Mouse (Mus musculus) forebrain, embryonic 10.5 days (tissue): ENCODE data around the gene Iqcg. TPM values are rescaled to one million over a fixed set of nuclear protein-coding genes. Genes with fewer than 3 reads are reported as not detected.
A peak's percentile ranks its signal among the peaks of the same experiment; 100 is the strongest.
"Not testable (repeated sequence)": the region's sequence is repeated elsewhere in the genome, so short reads cannot be mapped to it uniquely, and the experiment has no call there.

Experiments
- DNase-seq: peaks from one replicate; pipeline ENCODE4 v3.0.0-alpha.2; 2017; ENCODE audit warnings: low spot score; ENCODE audit errors: extremely low spot score
- H3K27ac ChIP-seq: fragments of 300-500 bp; sonication (generic); 2 replicates; pipeline ENCODE4 v1.5.1; 2016; ENCODE audit warnings: mild to moderate bottlenecking
- H3K27me3 ChIP-seq: fragments of 300-500 bp; sonication (generic); 2 replicates; pipeline ENCODE4 v1.6.1; 2016; ENCODE audit warnings: mild to moderate bottlenecking; ENCODE audit not compliant: poor library complexity, severe bottlenecking
- H3K36me3 ChIP-seq: fragments of 300-500 bp; sonication (generic); replicated peaks from 2 replicates; pipeline ENCODE4 v1.6.1; 2016; ENCODE audit warnings: mild to moderate bottlenecking, moderate library complexity
- H3K4me1 ChIP-seq: fragments of 300-500 bp; sonication (generic); 2 replicates; pipeline ENCODE4 v1.6.1; 2016
- H3K4me3 ChIP-seq: fragments of 300-500 bp; sonication (generic); 2 replicates; pipeline ENCODE4 v1.5.1; 2016; ENCODE audit warnings: mild to moderate bottlenecking, moderate library complexity
- H3K9me3 ChIP-seq: fragments of 300-500 bp; sonication (generic); 2 replicates; pipeline ENCODE4 v1.6.1; 2016; ENCODE audit warnings: mild to moderate bottlenecking, moderate library complexity
- WGBS: fragments of 180-500 bp; shearing (Covaris S2); methylation state at CpG from one replicate; pipeline ENCODE4 v1.1.7; 2016; 5-methylcytosine and 5-hydroxymethylcytosine counted together
- polyA plus RNA-seq: library from polyadenylated mRNA; unstranded; fragments of >200 nt; fragmentation: Nextera tagmentation; extraction: Ambion mirVana; gene quantifications from 2 replicates; pipeline ENCODE4 v1.2.1, GENCODE M21; 2016

The Iqcg gene
- polyA plus RNA-seq, 1 experiment from 2014 or later, result 3.9 TPM

DNA sequence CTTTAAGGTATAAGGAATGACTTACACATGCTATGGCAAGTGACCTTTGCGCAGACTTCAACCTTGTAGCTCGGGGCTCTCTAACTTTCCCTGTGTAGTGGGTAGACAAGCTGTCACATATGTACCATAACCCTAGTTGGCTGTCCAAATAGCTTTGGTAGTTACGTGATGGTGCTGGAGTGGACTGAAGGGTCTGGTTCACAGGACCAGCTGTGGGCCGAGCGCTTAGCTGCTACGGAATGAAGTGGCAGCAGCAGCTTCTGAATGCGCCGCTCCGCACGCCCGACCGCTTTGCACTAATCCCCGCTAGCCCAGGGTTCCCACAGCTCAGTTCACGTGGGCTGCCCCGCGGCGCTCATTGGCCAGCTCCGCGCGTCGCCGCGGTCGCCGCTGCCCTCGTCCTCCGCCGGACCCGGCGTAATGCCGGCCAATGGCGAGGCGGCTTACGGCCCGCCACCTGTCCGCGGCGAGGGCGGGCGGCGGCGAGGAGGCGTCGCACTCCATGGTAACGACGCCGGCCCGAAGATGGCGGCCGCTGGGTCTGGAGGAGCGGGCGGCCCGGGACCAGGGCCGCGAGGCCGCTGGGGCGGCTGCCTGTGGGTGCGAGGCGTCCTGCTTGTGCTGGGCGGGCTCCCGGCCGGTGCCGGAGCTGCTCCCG lies 6.1 kb upstream of the Iqcg start, which contains the start of gene Lmln:
Gene Lmln (plus strand): TSS at position 498 of the 658 bp plus-strand sequence.
- Histone ChIP-seq H3K36me3 (peaks cover 57% of the 10 kb centered on the region), H3K27ac (peak within 1 kb of the TSS; percentile 94), H3K4me1 (peaks cover 58% of the 10 kb centered on the region), H3K4me3 (peak within 1 kb of the TSS; percentile 80), H3K9me3 (no peaks in the 10 kb centered on the region), H3K27me3 (no peaks in the 10 kb centered on the region)
- under 1% methylated on average over 64 of the region's 64 CpGs for WGBS
- DNase-seq, result peak; percentile 94

DNA sequence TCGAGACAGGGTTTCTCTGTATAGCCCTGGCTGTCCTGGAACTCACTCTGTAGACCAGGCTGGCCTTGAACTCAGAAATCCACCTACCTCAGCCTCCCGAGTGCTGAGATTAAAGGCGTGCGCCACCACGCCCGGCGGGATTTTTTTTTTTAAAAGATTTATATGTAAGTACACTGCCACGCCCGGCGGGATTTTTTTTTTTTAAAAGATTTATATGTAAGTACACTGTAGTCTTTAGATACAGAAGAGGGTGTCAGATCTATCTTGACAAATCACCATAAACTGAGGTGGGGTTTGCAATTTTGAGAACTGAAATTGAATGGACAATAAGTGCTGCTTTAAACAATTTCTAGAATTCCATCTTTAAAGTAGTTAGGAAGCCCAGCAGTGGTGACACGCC lies 5.4 kb upstream of the Iqcg start:
- peaks cover 50% of the 10 kb centered on the region for H3K36me3 ChIP-seq
- no peak overlapping the region for H3K27ac ChIP-seq
- H3K9me3 ChIP-seq, result no peaks in the 10 kb centered on the region
- peaks cover 58% of the 10 kb centered on the region for H3K4me1 ChIP-seq
- no peaks in the 10 kb centered on the region for H3K27me3 ChIP-seq
- no peak for DNase-seq
- peak overlapping the region; percentile 80; the same call in 1 of the 2 replicates for H3K4me3 ChIP-seq
- 48% methylated on average over 11 of the region's 11 CpGs for WGBS

DNA sequence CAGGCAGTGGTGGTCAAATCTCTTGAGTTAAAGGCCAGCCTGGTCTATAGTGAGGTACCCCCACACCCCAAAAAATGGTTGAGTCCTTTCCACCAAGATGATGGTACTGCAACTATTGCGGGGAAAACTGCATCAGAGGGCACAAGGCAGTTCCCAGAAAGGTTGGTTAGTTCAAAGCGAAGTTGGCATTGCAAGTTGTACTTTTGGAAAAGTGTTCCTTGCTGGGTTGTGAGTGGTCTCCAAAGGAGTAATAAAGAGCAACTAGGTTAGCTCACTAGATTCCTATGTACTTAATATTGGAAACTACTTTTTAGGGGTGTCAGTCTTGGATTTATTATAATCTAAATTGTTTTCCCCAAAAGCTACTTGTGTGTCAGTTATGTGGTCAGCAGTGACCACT lies 4.9 kb upstream of the Iqcg start:
- H3K27ac ChIP-seq, result no peak overlapping the region
- H3K4me3 ChIP-seq, result no peak overlapping the region
- H3K9me3 ChIP-seq, result no peaks in the 10 kb centered on the region
- H3K36me3 ChIP-seq, result peaks cover 46% of the 10 kb centered on the region
- H3K27me3 ChIP-seq, result no peaks in the 10 kb centered on the region
- WGBS, result 72% methylated on average over 2 of the region's 2 CpGs
- DNase-seq, result no peak
- H3K4me1 ChIP-seq, result peaks cover 58% of the 10 kb centered on the region

DNA sequence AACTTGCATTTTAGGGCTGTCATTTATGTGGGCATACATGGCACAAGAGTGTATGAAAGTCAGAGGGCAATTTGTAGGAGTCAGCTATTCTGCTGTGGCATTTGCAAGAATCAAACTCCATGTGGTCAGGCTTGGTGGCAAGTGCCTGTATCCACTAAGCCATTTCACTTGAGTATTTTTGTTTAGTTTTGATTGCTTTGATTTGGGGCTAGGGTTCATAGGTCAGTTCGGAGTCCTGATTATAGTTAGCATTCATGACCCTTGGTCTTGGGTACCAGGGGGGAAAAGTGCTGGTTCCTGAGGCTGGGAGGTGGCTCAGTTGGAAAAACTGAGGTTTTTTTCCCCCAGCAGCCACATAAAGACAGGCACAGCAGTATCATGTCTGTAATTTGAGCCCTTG lies 3.5 kb upstream of the Iqcg start:
- no peak for DNase-seq
- H3K27ac ChIP-seq, result no peak overlapping the region
- no peaks in the 10 kb centered on the region for H3K9me3 ChIP-seq
- peaks cover 37% of the 10 kb centered on the region for H3K36me3 ChIP-seq
- H3K4me3 ChIP-seq, result no peak overlapping the region; the same call in 1 of the 2 replicates
- no peaks in the 10 kb centered on the region for H3K27me3 ChIP-seq
- peaks cover 61% of the 10 kb centered on the region for H3K4me1 ChIP-seq
- WGBS, result 88% methylated on average over 1 of the region's 1 CpGs

DNA sequence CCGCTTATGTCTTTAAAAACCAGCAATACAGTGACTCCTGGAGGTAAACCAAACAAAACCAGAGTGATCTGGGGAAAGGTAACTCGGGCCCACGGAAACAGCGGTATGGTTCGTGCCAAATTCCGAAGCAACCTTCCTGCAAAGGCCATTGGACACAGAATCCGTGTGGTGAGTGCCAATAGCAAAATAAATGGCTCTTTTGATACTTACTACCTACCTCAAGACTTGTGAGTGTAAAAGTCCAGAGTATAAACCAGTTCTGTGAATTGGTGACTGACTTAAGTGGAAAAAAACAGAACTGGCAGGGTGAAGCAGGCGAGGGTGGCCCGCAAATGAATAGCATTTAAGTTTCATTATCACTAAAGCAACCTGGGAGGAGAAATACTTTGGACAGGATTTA lies 2.6 kb upstream of the Iqcg start:
- peaks cover 53% of the 10 kb centered on the region for H3K4me1 ChIP-seq
- H3K27ac ChIP-seq, DNase-seq, H3K27me3 ChIP-seq, H3K9me3 ChIP-seq: not testable (repeated sequence)
- H3K36me3 ChIP-seq, result peaks cover 37% of the 10 kb centered on the region
- peak overlapping the region; percentile 96 for H3K4me3 ChIP-seq
- 96% methylated on average over 9 of the region's 9 CpGs for WGBS

DNA sequence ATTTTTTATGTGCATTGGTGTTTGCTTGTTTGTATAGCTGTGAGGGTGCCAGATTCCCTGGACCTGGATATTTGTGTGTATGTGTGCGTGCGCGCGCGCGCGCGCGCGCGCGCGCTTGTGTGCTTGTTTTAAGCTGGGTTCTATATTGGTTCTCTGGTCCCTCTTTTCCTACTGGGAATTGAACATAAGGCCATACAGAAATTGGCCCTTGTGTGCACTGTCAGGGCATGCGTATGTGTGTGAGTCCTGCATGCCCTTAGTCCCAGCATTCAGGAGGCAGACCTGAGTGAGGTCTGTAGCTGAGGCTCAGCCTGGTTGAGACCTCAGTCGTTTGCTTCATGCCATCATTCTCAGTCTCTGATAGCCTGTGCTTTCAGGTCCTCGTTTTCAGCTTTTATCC lies 2.0 kb upstream of the Iqcg start:
- no peak for DNase-seq
- H3K4me3 ChIP-seq, result peak overlapping the region; percentile 96
- peaks cover 47% of the 10 kb centered on the region for H3K4me1 ChIP-seq
- no peak overlapping the region for H3K27ac ChIP-seq
- H3K9me3 ChIP-seq, result no peaks in the 10 kb centered on the region
- 92% methylated on average over 16 of the region's 16 CpGs for WGBS
- H3K36me3 ChIP-seq, result peaks cover 37% of the 10 kb centered on the region
- no peaks in the 10 kb centered on the region for H3K27me3 ChIP-seq

DNA sequence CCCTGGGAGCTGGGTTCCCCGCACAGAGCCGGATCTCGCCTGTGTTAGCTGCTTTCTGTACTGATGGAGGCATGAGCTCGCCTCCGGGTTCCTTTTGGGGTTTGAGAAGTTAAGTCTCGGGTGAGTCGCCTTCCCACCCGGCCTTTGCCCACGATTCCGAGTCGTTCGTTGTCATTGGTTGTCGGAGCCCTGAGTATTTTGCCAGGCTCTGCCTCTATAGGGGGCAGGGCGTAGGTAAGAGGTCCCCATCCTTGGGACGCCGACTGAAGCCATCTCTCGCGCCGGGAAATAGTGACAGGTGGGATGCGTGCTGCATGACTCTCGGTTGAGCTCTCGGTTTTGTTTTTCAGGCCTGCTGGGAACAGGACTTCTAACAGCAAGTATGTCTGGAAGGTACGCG lies 768 bp upstream of the Iqcg start:
- no peaks in the 10 kb centered on the region for H3K27me3 ChIP-seq
- no peak for DNase-seq
- peaks cover 37% of the 10 kb centered on the region for H3K36me3 ChIP-seq
- WGBS, result under 1% methylated on average over 24 of the region's 24 CpGs
- H3K27ac ChIP-seq, result peak overlapping the region; percentile 98
- H3K4me1 ChIP-seq, result peaks cover 40% of the 10 kb centered on the region
- H3K4me3 ChIP-seq, result peak overlapping the region; percentile 96
- H3K9me3 ChIP-seq, result no peaks in the 10 kb centered on the region

DNA sequence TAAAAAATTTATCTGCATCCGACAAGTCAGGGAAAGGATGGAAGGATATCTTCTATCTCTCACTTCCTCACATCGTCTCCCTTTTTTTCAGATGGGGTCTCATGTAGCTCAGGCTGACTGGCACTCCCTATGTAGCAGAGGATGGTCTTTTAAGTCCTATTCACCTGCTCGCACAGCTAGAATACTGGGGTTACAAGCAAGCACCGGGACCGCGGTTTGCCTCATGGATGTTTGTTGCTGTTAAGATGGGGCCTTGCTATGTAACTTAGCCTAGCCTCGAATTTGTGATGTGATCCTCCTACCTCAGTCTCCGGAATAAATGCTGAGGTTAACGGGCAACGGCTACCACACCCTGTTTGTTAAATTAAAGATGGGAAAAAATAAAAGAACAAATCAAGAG lies 363 bp downstream of the Iqcg start:
- peaks cover 32% of the 10 kb centered on the region for H3K4me1 ChIP-seq
- peak overlapping the region; percentile 96 for H3K4me3 ChIP-seq
- H3K36me3 ChIP-seq, result peaks cover 32% of the 10 kb centered on the region
- 27% methylated on average over 10 of the region's 10 CpGs for WGBS
- no peaks in the 10 kb centered on the region for H3K9me3 ChIP-seq
- no peaks in the 10 kb centered on the region for H3K27me3 ChIP-seq
- DNase-seq, result no peak
- H3K27ac ChIP-seq, result peak overlapping the region; percentile 98

DNA sequence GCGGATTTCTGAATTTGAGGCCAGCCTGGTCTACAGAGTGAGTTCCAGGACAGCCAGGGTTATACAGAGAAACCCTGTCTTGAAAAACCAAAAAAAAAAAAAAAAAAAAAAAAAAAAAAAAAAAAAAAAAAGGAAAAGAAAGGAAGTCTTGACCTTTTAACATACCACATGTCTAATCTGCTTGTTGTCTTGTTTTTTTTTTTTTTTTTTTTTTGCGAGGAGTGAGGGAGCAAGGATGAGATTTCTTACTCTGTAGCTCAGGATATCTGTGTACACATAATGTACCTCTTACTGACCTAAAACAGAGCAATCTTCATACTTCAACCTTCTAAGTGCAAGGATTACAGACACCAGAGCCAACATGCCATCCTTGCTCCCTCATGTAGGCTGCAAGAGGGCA lies 1.1 kb downstream of the Iqcg start:
- DNase-seq, H3K27ac ChIP-seq, H3K9me3 ChIP-seq, H3K4me3 ChIP-seq, H3K27me3 ChIP-seq: not testable (repeated sequence)
- WGBS, result 88% methylated on average over 2 of the region's 2 CpGs
- H3K4me1 ChIP-seq, result peaks cover 28% of the 10 kb centered on the region
- H3K36me3 ChIP-seq, result peaks cover 25% of the 10 kb centered on the region

DNA sequence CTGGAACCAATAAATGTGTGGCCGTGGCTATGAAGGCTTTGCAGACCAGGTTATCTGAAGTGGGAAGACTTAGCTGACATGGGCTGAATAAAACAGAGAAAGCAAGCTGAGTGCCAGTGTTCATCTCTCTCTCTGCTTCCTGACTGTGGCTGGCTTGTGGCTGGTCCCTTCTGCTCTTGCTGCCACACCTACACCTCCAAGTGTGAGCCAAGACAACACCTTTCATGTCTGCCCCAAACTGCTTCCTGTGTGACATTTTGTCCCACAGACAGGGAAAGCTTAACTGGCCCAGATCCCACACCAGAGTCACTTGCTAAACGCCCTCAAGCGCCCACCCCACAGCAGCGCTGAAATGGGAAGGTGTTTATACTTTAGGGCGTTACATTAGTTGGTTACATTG lies 2.9 kb downstream of the Iqcg start:
- H3K4me3 ChIP-seq, result no peak overlapping the region
- peaks cover 9% of the 10 kb centered on the region for H3K36me3 ChIP-seq
- no peak for DNase-seq
- H3K27ac ChIP-seq, result no peak overlapping the region
- no peaks in the 10 kb centered on the region for H3K27me3 ChIP-seq
- H3K4me1 ChIP-seq, result peaks cover 13% of the 10 kb centered on the region
- WGBS, result 81% methylated on average over 5 of the region's 5 CpGs
- no peaks in the 10 kb centered on the region for H3K9me3 ChIP-seq

DNA sequence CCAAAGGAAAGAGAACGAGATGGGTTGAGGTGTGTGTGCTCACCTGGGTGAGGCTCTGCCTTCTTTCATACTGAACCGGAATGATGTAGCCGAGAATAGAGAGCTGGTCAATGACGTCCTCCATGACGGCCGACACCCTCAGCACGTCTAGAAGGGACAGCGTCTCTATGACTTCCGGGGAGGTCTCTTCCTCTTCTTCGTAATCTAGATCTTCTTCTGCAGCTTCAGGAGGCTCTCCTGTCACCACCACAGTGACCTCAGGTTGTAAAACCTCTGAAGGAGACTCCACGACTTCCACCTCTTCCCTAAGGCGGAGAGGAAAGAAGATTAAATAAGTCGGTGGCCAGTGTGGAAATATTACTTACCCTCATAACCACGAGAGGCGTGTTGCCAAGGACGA lies 6.2 kb downstream of the Iqcg start:
- Histone ChIP-seq H3K4me3 (no peak overlapping the region), H3K36me3 (peaks cover 2% of the 10 kb centered on the region; the same call in 1 of the 2 replicates), H3K27ac (no peak overlapping the region), H3K4me1 (no peaks in the 10 kb centered on the region), H3K9me3 (no peaks in the 10 kb centered on the region), H3K27me3 (no peaks in the 10 kb centered on the region)
- DNase-seq, result no peak
- 93% methylated on average over 16 of the region's 16 CpGs for WGBS

DNA sequence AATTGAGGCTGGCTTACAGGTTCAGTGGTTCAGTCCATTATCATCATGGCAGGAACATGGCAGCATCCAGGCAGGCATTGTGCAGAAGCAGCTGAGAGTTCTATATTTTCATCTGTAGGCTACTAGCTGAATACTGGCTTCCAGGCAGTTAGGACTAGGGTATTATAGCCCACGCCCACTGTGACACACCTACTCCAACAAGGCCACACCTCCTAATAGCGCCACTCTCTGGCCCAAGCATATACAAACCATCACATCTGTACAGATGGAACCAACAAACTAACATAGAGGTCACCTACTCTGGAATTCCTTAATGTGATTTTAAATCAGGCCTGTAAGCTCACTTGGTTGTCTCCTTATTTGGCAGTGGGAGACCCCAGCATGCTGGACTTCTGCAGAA lies 7.3 kb downstream of the Iqcg start:
- 84% methylated on average over 2 of the region's 2 CpGs for WGBS

DNA sequence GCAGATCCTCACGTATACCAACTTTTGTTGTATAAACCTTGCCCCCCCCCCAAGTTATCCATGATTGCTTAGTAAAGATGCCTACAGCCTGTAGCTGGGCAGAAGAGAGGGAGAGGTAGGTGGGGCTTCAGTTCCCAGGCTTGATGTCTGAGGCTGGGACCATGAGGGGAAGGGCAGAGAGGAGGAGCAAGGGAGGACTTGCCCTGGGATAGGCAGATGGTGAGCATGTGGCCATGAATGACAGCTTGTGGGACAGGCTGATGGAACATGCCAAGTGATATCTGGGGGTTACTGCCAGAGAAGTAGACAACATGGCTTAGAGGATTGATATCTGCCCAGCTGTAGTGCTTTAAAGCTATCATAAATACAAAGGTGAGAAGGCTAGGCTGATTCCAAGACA lies 8.0 kb downstream of the Iqcg start:
- Histone ChIP-seq H3K4me1 (no peaks in the 10 kb centered on the region), H3K9me3 (no peaks in the 10 kb centered on the region), H3K4me3 (no peak overlapping the region), H3K27me3 (no peaks in the 10 kb centered on the region), H3K36me3 (peaks cover 2% of the 10 kb centered on the region; the same call in 1 of the 2 replicates), H3K27ac (no peak overlapping the region)
- no peak for DNase-seq
- WGBS, result 87% methylated on average over 1 of the region's 1 CpGs

More for the DNA sequence above, 7.3 kb downstream of the Iqcg start:
- no peak overlapping the region for H3K4me3 ChIP-seq
- no peaks in the 10 kb centered on the region for H3K27me3 ChIP-seq
- H3K36me3 ChIP-seq, result peaks cover 2% of the 10 kb centered on the region; the same call in 1 of the 2 replicates
- no peak overlapping the region for H3K27ac ChIP-seq
- H3K9me3 ChIP-seq, result no peaks in the 10 kb centered on the region
- no peak for DNase-seq
- H3K4me1 ChIP-seq, result no peaks in the 10 kb centered on the region
